Mouse (Mus musculus) forebrain, embryonic 10.5 days (tissue): ENCODE results near the gene Epo. TPM values are rescaled to one million over a fixed set of nuclear protein-coding genes. Genes with fewer than 3 reads are reported as not detected.

Experiments
- microRNA-seq: library from miRNA; unstranded; fragments of <30 nt; microRNA quantifications from one replicate; pipeline ENCODE4, GENCODE M21; 2017
- polyA plus RNA-seq: library from polyadenylated mRNA; unstranded; fragments of >200 nt; fragmentation: Nextera tagmentation; extraction: Ambion mirVana; gene quantifications from 2 replicates; pipeline ENCODE4 v1.2.1, GENCODE M21; 2016

Epo gene
- polyA plus RNA-seq, 1 experiment from 2014 or later = 2.9 TPM

Small RNA genes lying within 50 kb of the gene (microRNA-seq; reads per million reads assigned to microRNA genes)
- not detected for gene Mir6418

Other genes starting within 250 kb of the Epo start
- 1.9 and 2.3 TPM in 2 replicates for gene Ache, start 245.7 kb downstream of the Epo start, polyA plus RNA-seq
- 10.3 and 10.4 TPM in 2 replicates for gene Ufsp1, start 238.6 kb downstream of the Epo start, polyA plus RNA-seq
- gene Srrt, start 225.6 kb downstream of the Epo start, polyA plus RNA-seq = 205 and 209 TPM in 2 replicates
- 70.3 and 73.0 TPM in 2 replicates for gene Trip6, start 218.8 kb downstream of the Epo start, polyA plus RNA-seq
- 10.6 and 11.8 TPM in 2 replicates for gene Slc12a9, start 199.6 kb downstream of the Epo start, polyA plus RNA-seq
- 31.9 and 33.5 TPM in 2 replicates for gene Ephb4, start 183.1 kb downstream of the Epo start, polyA plus RNA-seq
- gene Zan, start 56.2 kb downstream of the Epo start, polyA plus RNA-seq = 0.10 and 0.12 TPM in 2 replicates
- gene Pop7, start 30.7 kb downstream of the Epo start, polyA plus RNA-seq = 56.1 and 59.4 TPM in 2 replicates
- 13.5 and 14.0 TPM in 2 replicates for gene Gigyf1, start 14.7 kb downstream of the Epo start, polyA plus RNA-seq
- 287 and 288 TPM in 2 replicates for gene Gnb2, start 268 bp upstream of the Epo start, polyA plus RNA-seq
- 2.0 and 4.8 TPM in 2 replicates for gene Actl6b, start 20.3 kb upstream of the Epo start, polyA plus RNA-seq
- gene Tfr2, start 36.6 kb upstream of the Epo start, polyA plus RNA-seq = 1.3 and 2.5 TPM in 2 replicates
- 14.2 and 15.1 TPM in 2 replicates for gene Mospd3, start 67.8 kb upstream of the Epo start, polyA plus RNA-seq
- 61.7 and 62.5 TPM in 2 replicates for gene Pcolce, start 80.5 kb upstream of the Epo start, polyA plus RNA-seq
- 0.09 and 0.26 TPM in 2 replicates for gene Fbxo24, start 95.8 kb upstream of the Epo start, polyA plus RNA-seq
- gene Lrch4, start 95.9 kb upstream of the Epo start, polyA plus RNA-seq = 29.0 and 33.4 TPM in 2 replicates
- gene Gm20605, start 95.9 kb upstream of the Epo start, polyA plus RNA-seq = 11.7 and 14.0 TPM in 2 replicates
- 7.3 and 9.8 TPM in 2 replicates for gene Sap25, start 108.1 kb upstream of the Epo start, polyA plus RNA-seq
- 0.31 and 0.42 TPM in 2 replicates for gene Irs3, start 112.5 kb upstream of the Epo start, polyA plus RNA-seq
- gene Agfg2, start 151.5 kb upstream of the Epo start, polyA plus RNA-seq = 27.2 and 28.0 TPM in 2 replicates
- 2.9 and 5.1 TPM in 2 replicates for gene Nyap1, start 208.4 kb upstream of the Epo start, polyA plus RNA-seq
- gene Tsc22d4, start 212.5 kb upstream of the Epo start, polyA plus RNA-seq = 71.0 and 72.0 TPM in 2 replicates
- gene Ppp1r35, start 245.6 kb upstream of the Epo start, polyA plus RNA-seq = 47.5 and 49.2 TPM in 2 replicates